Comparison of ENCODE assay signal across 19 mouse cellular contexts in genomic region chr2:80562253-80562652, GRCm38 (mm10).
"Had no signal": no experiment of that assay in that cellular context is flagged by ENCODE, and none has a peak within 500 bp of the region (broad histone marks: within the 10 kb centered on the region; RNA-seq: fewer than 3 reads in every experiment).

No protein-coding gene starts in this region.

- H3K27ac ChIP-seq: liver, embryonic 15.5 days; midbrain, embryonic 10.5 days; midbrain, embryonic 12.5 days; neural tube, embryonic 13.5 days; neural tube, embryonic 15.5 days; stomach, embryonic 15.5 days; stomach, postnatal 0 days had no signal

- H3K4me2 ChIP-seq: liver, embryonic 15.5 days; lung, embryonic 14.5 days; midbrain, embryonic 12.5 days; neural tube, embryonic 13.5 days; neural tube, embryonic 15.5 days; stomach, embryonic 15.5 days had no signal

- H3K9me3 ChIP-seq: liver, embryonic 15.5 days; megakaryocyte, embryonic 14.5 days; midbrain, embryonic 10.5 days; midbrain, embryonic 12.5 days; neural tube, embryonic 13.5 days; neural tube, embryonic 15.5 days; stomach, embryonic 15.5 days had no signal

- DNase-seq: liver, postnatal 0 days; lung, postnatal 10 days; lung, postnatal 4 days; midbrain, embryonic 14.5 days; right cerebral cortex, postnatal 14 days; thymus, adult 18-20 months; thymus, postnatal 14 days; thymus, postnatal 36 days had no signal

- H3K36me3 ChIP-seq: liver, embryonic 15.5 days; neural tube, embryonic 15.5 days had no signal

- H3K27me3 ChIP-seq: liver, embryonic 15.5 days; megakaryocyte, embryonic 14.5 days; midbrain, embryonic 12.5 days; neural tube, embryonic 13.5 days; neural tube, embryonic 15.5 days; stomach, embryonic 15.5 days had no signal

- ATAC-seq: liver, postnatal 0 days; midbrain, embryonic 16.5 days had no signal

- H3K4me3 ChIP-seq: liver, embryonic 15.5 days; megakaryocyte, embryonic 14.5 days; midbrain, embryonic 10.5 days; midbrain, embryonic 12.5 days; myocyte; neural tube, embryonic 13.5 days; neural tube, embryonic 15.5 days; stomach, embryonic 15.5 days had no signal

- H3K4me1 ChIP-seq: midbrain, embryonic 10.5 days; midbrain, embryonic 12.5 days; neural tube, embryonic 13.5 days; stomach, embryonic 15.5 days had no signal

- H3K9ac ChIP-seq: liver, embryonic 15.5 days; liver, postnatal 0 days; lung, embryonic 14.5 days; midbrain, embryonic 12.5 days; neural tube, embryonic 13.5 days; neural tube, embryonic 15.5 days; stomach, embryonic 15.5 days had no signal
